Comparison of ENCODE assay signal across 18 mouse cellular contexts in genomic region chr11:106387020-106387419, GRCm38 (mm10). TPM values are rescaled to one million over a fixed set of nuclear protein-coding genes. Genes with fewer than 3 reads are reported as not detected.
DNase-seq lines count a peak whose midpoint lies in the region; ATAC-seq and TF ChIP-seq lines count a peak whose summit lies in the region.
"Had no signal": no experiment of that assay in that cellular context is flagged by ENCODE, and none has a peak within 500 bp of the region (broad histone marks: within the 10 kb centered on the region; RNA-seq: fewer than 3 reads in every experiment).

No protein-coding gene starts in this region.

- no peak for TF ChIP-seq CTCF in MEL (IDR thresholded peaks at IDR 0.05 in 2 of 3, conservative IDR thresholded peaks at IDR 0.05 in 1 of 3; ENCODE audit: control insufficient read depth in 1 of 3, insufficient read depth in 1 of 3, low read depth in 2 of 3, low read length in 3 of 3, poor library complexity in 1 of 3, severe bottlenecking in 1 of 3)

- no peaks in the 10 kb centered on the region for H3K36me3 ChIP-seq in megakaryocyte, embryonic 14.5 days (replicated peaks; ENCODE audit: low read length)
- peaks cover 0 to 44% of the 10 kb centered on the region in 2 experiments; a peak in 2 of 4 replicates for H3K36me3 ChIP-seq in MEL (ENCODE audit: control insufficient read depth in 1 of 2, insufficient read depth in 2 of 2, low read length in 2 of 2)
- no peaks in the 10 kb centered on the region for H3K36me3 ChIP-seq in liver, embryonic 12.5 days
- H3K36me3 ChIP-seq: embryonic facial prominence, embryonic 12.5 days; midbrain, embryonic 12.5 days; neural tube, embryonic 15.5 days had no signal

- H3K4me1 ChIP-seq in megakaryocyte, embryonic 14.5 days: peaks cover 92% of the 10 kb centered on the region
- H3K4me1 ChIP-seq in MEL (ENCODE audit: control insufficient read depth in 1 of 2, insufficient read depth in 2 of 2, low read length in 2 of 2): peaks cover 24 to 47% of the 10 kb centered on the region in 2 experiments
- peaks cover 70% of the 10 kb centered on the region for H3K4me1 ChIP-seq in liver, embryonic 12.5 days
- H3K4me1 ChIP-seq: midbrain, embryonic 12.5 days had no signal

- peak overlapping the region; percentile 96 for H3K27ac ChIP-seq in MEL (ENCODE audit: control insufficient read depth, low read depth, low read length)
- H3K27ac ChIP-seq in liver, embryonic 12.5 days: peak overlapping the region; percentile 63
- H3K27ac ChIP-seq: embryonic facial prominence, embryonic 12.5 days; midbrain, embryonic 12.5 days; neural tube, embryonic 15.5 days had no signal

- TF ChIP-seq RAD21 in MEL (IDR thresholded peaks at IDR 0.05; ENCODE audit: low read depth, low read length): no peak

- H3K4me3 ChIP-seq in megakaryocyte, embryonic 14.5 days (replicated peaks): peak overlapping the region; percentile 85
- peak overlapping the region; percentile 64 to 80 for H3K4me3 ChIP-seq in MEL (ENCODE audit: control insufficient read depth in 1 of 2, insufficient read depth in 1 of 2, low read depth in 2 of 2, low read length in 2 of 2)
- peak overlapping the region; percentile 19 for H3K4me3 ChIP-seq in liver, embryonic 12.5 days
- H3K4me3 ChIP-seq: embryonic facial prominence, embryonic 12.5 days; midbrain, embryonic 12.5 days; neural tube, embryonic 15.5 days had no signal

- no peaks in the 10 kb centered on the region for H3K27me3 ChIP-seq in megakaryocyte, embryonic 14.5 days (replicated peaks)
- no peaks in the 10 kb centered on the region for H3K27me3 ChIP-seq in MEL (ENCODE audit: control insufficient read depth in 1 of 2, insufficient read depth in 2 of 2, low read length in 2 of 2)
- H3K27me3 ChIP-seq in liver, embryonic 12.5 days (replicated peaks): no peaks in the 10 kb centered on the region
- H3K27me3 ChIP-seq: embryonic facial prominence, embryonic 12.5 days; midbrain, embryonic 12.5 days; neural tube, embryonic 15.5 days had no signal

- WGBS in liver, embryonic 12.5 days (ENCODE audit: insufficient replicate concordance): 50% methylated on average over 6 of the region's 6 CpGs

- no peak for TF ChIP-seq EP300 in MEL (IDR thresholded peaks at IDR 0.05; ENCODE audit: low read depth in 1 of 2, low read length in 2 of 2)

- TF ChIP-seq POLR2A in MEL (IDR thresholded peaks at IDR 0.05; ENCODE audit: control insufficient read depth in 1 of 2, insufficient read depth in 1 of 2, low read depth in 1 of 2, low read length in 2 of 2, poor library complexity in 1 of 2): peak in 1 of 2 experiments; percentile 67; a peak in 2 of 4 replicates

- H3K79me2 ChIP-seq in MEL (ENCODE audit: control insufficient read depth, insufficient read depth, low read length, poor library complexity): peaks cover 8% of the 10 kb centered on the region

- H3K4me2 ChIP-seq in liver, embryonic 12.5 days: peak overlapping the region; percentile 41
- H3K4me2 ChIP-seq: embryonic facial prominence, embryonic 12.5 days; midbrain, embryonic 12.5 days; neural tube, embryonic 15.5 days had no signal

- DNase-seq in MEL (ENCODE audit: low read depth, low spot score): peak; percentile 94
- peak; percentile 36 to 43 for DNase-seq in thymus, postnatal 10 days (ENCODE audit: low spot score in 2 of 2)
- DNase-seq in right cerebral cortex, postnatal 4 days: no peak
- DNase-seq in gastrocnemius, postnatal 4 days (ENCODE audit: low spot score in 2 of 2): no peak
- DNase-seq: adrenal gland, postnatal 36 days; cerebellum, adult 2 months; kidney, postnatal 4 days; lung, adult 2 months had no signal

- no peak for ATAC-seq in megakaryocyte, adult 5-6 weeks (ENCODE audit: poor library complexity, severe bottlenecking)
- no peak for ATAC-seq in liver, embryonic 12.5 days
- no peak for ATAC-seq in cerebellum, adult (ENCODE audit: insufficient number of reproducible peaks, low FRiP score, low TSS enrichment)
- ATAC-seq: forebrain, embryonic 14.5 days; hindbrain, embryonic 16.5 days had no signal

- H3K9ac ChIP-seq in MEL (ENCODE audit: control insufficient read depth, low read depth, low read length, poor library complexity, severe bottlenecking): peak overlapping the region; percentile 77
- H3K9ac ChIP-seq in liver, embryonic 12.5 days: no peak overlapping the region
- H3K9ac ChIP-seq: embryonic facial prominence, embryonic 12.5 days; midbrain, embryonic 12.5 days; neural tube, embryonic 15.5 days had no signal

- H3K9me3 ChIP-seq in megakaryocyte, embryonic 14.5 days: no peaks in the 10 kb centered on the region
- H3K9me3 ChIP-seq in MEL (replicated peaks; ENCODE audit: insufficient read depth, low read length): no peaks in the 10 kb centered on the region
- H3K9me3 ChIP-seq in liver, embryonic 12.5 days (replicated peaks): no peaks in the 10 kb centered on the region
- H3K9me3 ChIP-seq: embryonic facial prominence, embryonic 12.5 days; midbrain, embryonic 12.5 days; neural tube, embryonic 15.5 days had no signal

TF ChIP-seq in MEL, 35 proteins besides CTCF, POLR2A, EP300 and RAD21 (continues in another document):
- TF ChIP-seq MYC (IDR thresholded peaks at IDR 0.05; ENCODE audit: low read depth, low read length) (peak; percentile 62; the same call in 1 of the 2 replicates), GATA1 (IDR thresholded peaks at IDR 0.05; ENCODE audit: low read depth, low read length) (peak; percentile 90), USF2 (IDR thresholded peaks at IDR 0.05; ENCODE audit: borderline replicate concordance in 1 of 2, insufficient read depth in 1 of 2, low read depth in 1 of 2, low read length in 2 of 2) (no peak), ZKSCAN1 (IDR thresholded peaks at IDR 0.05; ENCODE audit: low read depth, low read length) (no peak), RCOR1 (IDR thresholded peaks at IDR 0.05; ENCODE audit: low read depth, low read length) (0 out of 2 replicates have a peak, but pooled peaks have one; percentile 16), KAT2A (conservative IDR thresholded peaks at IDR 0.05; ENCODE audit: low read depth, low read length) (no peak; the same call in 1 of the 2 replicates), UBTF (IDR thresholded peaks at IDR 0.05; ENCODE audit: borderline replicate concordance, insufficient read depth, low read depth, low read length) (no peak), MYB (IDR thresholded peaks at IDR 0.05; ENCODE audit: low read depth, low read length) (no peak), E2F4 (IDR thresholded peaks at IDR 0.05; ENCODE audit: borderline replicate concordance, low read depth, low read length) (no peak), NRF1 (IDR thresholded peaks at IDR 0.05; ENCODE audit: insufficient read depth, low read depth, low read length, poor library complexity, severe bottlenecking) (no peak), ZC3H11A (IDR thresholded peaks at IDR 0.05; ENCODE audit: low read depth, low read length) (no peak), ZMIZ1 (IDR thresholded peaks at IDR 0.05; ENCODE audit: low read depth, low read length) (peak; percentile 68), MXI1 (IDR thresholded peaks at IDR 0.05; ENCODE audit: low read depth, low read length) (peak; percentile 57; the same call in 1 of the 2 replicates), BHLHE40 (IDR thresholded peaks at IDR 0.05; ENCODE audit: borderline replicate concordance, low read depth, low read length) (no peak; the same call in 1 of the 2 replicates), JUND (IDR thresholded peaks at IDR 0.05; ENCODE audit: low read depth, low read length) (no peak), USF1 (IDR thresholded peaks at IDR 0.05; ENCODE audit: low read depth, low read length) (peak; percentile 54), ELF1 (IDR thresholded peaks at IDR 0.05; ENCODE audit: low read depth, low read length) (no peak), TAL1 (IDR thresholded peaks at IDR 0.05; ENCODE audit: low read length) (no peak), GABPA (IDR thresholded peaks at IDR 0.05; ENCODE audit: low read depth, low read length) (no peak), NELFE (IDR thresholded peaks at IDR 0.05; ENCODE audit: low read depth, low read length) (peak; percentile 77), CHD2 (IDR thresholded peaks at IDR 0.05; ENCODE audit: low read length) (peak; percentile 62), CHD1 (IDR thresholded peaks at IDR 0.05; ENCODE audit: low read depth, low read length) (no peak), MAX (IDR thresholded peaks at IDR 0.05; ENCODE audit: low read length) (peak; percentile 46; the same call in 1 of the 2 replicates), MAFK (IDR thresholded peaks at IDR 0.05; ENCODE audit: borderline replicate concordance, low read depth, low read length) (no peak)

RNA-seq across cellular contexts. Expression of gene Icam2, which starts 0.9 kb away (rescaled TPM):
- polyA plus RNA-seq in megakaryocyte, embryonic 14.5 days (2012; ENCODE audit: insufficient read depth, low replicate concordance): 2.3 and 19.4 TPM in 2 replicates
- total RNA-seq in megakaryocyte, adult 5-6 weeks (2015): 24.5 and 28.2 TPM in 2 replicates
- 49.3 and 62.2 TPM in 2 replicates for total RNA-seq in megakaryocyte, adult 5-6 weeks (2017)
- total RNA-seq in MEL (2012; rRNA removed): 58.1 and 82.7 TPM in 2 replicates
- 10 to 100 TPM in 1 of 2 experiments, not detected in 1; 49.6 TPM for polyA plus RNA-seq in MEL (2012; ENCODE audit: insufficient read depth in 1 of 2, insufficient read length in 2 of 2, low read depth in 1 of 2, low replicate concordance in 2 of 2, missing spikeins in 1 of 2)
- polyA plus RNA-seq in liver, embryonic 12.5 days (2016; fragmentation: Nextera tagmentation; extraction: Ambion mirVana): 22.8 and 23.1 TPM in 2 replicates
- total RNA-seq in gastrocnemius, postnatal 4 days (2021): 10 to 100 TPM; 18.7 to 19.9 TPM

RNA-seq across cellular contexts. Expression of gene Prr29, which starts 21.7 kb away (rescaled TPM):
- not detected in 2 replicates for polyA plus RNA-seq in megakaryocyte, embryonic 14.5 days (2012; ENCODE audit: insufficient read depth, low replicate concordance)
- total RNA-seq in megakaryocyte, adult 5-6 weeks (2015): not detected in 2 replicates
- not detected in 2 replicates for total RNA-seq in megakaryocyte, adult 5-6 weeks (2017)
- total RNA-seq in MEL (2012; rRNA removed): not detected in 2 replicates
- polyA plus RNA-seq in MEL (2012; ENCODE audit: insufficient read depth in 1 of 2, insufficient read length in 2 of 2, low read depth in 1 of 2, low replicate concordance in 2 of 2, missing spikeins in 1 of 2): under 1 TPM in 1 of 2 experiments, not detected in 1; 0.61 TPM
- not detected in 2 replicates for polyA plus RNA-seq in liver, embryonic 12.5 days (2016; fragmentation: Nextera tagmentation; extraction: Ambion mirVana)
- 10 to 100 TPM; 13.6 to 18.1 TPM for total RNA-seq in gastrocnemius, postnatal 4 days (2021)
- total RNA-seq: adrenal gland, postnatal 36 days; left cerebral cortex, adult 8-10 months had no signal
- polyA plus RNA-seq: embryonic facial prominence, embryonic 12.5 days; forebrain, embryonic 14.5 days; hindbrain, embryonic 16.5 days; midbrain, embryonic 12.5 days had no signal

RNA-seq across cellular contexts. Expression of gene Scn4a, which starts 33.9 kb away (rescaled TPM):
- polyA plus RNA-seq in megakaryocyte, embryonic 14.5 days (2012; ENCODE audit: insufficient read depth, low replicate concordance): not detected in 2 replicates
- total RNA-seq in megakaryocyte, adult 5-6 weeks (2015): 0.07 TPM in 1 of 2 replicates, not detected in the other
- not detected in 2 replicates for total RNA-seq in megakaryocyte, adult 5-6 weeks (2017)
- total RNA-seq in MEL (2012; rRNA removed): 0.15 and 0.16 TPM in 2 replicates
- polyA plus RNA-seq in MEL (2012; ENCODE audit: insufficient read depth in 1 of 2, insufficient read length in 2 of 2, low read depth in 1 of 2, low replicate concordance in 2 of 2, missing spikeins in 1 of 2): under 1 TPM in 1 of 2 experiments, not detected in 1; 0.04 TPM
- 0.02 TPM in 1 of 2 replicates, not detected in the other for polyA plus RNA-seq in liver, embryonic 12.5 days (2016; fragmentation: Nextera tagmentation; extraction: Ambion mirVana)
- 10 to 100 TPM; 81.7 to 86.7 TPM for total RNA-seq in gastrocnemius, postnatal 4 days (2021)
- polyA plus RNA-seq: forebrain, embryonic 14.5 days; hindbrain, embryonic 16.5 days; midbrain, embryonic 12.5 days had no signal

Comparison
In these comparisons a context has a peak if more than half of its experiments do, and no peak if none do; other contexts are left out.
1. H3K4me3 ChIP-seq: peak in every context shown above with its lines; median percentile 85 in megakaryocyte, embryonic 14.5 days; 72 in MEL; 19 in liver, embryonic 12.5 days.
2. DNase-seq: peak in MEL (single experiment) and thymus, postnatal 10 days (2 of 2); none in right cerebral cortex, postnatal 4 days (single experiment) and gastrocnemius, postnatal 4 days (0 of 2).
3. RNA of gene Prr29, which starts 21.7 kb away (total RNA-seq): 13.6 to 18.1 TPM in gastrocnemius, postnatal 4 days; not detected in MEL and not detected in megakaryocyte, adult 5-6 weeks; every median in the first group is over 10 times any median in the second.
4. RNA of gene Scn4a, which starts 33.9 kb away (total RNA-seq): 81.7 to 86.7 TPM in gastrocnemius, postnatal 4 days; 0.15 to 0.16 TPM in MEL and 0.07 TPM in megakaryocyte, adult 5-6 weeks; every median in the first group is over 10 times any median in the second.